Mouse (Mus musculus): ENCODE data around the gene Vstm4. TPM values are rescaled to one million over a fixed set of nuclear protein-coding genes. Genes with fewer than 3 reads are reported as not detected.
A peak's percentile ranks its signal among the peaks of the same experiment; 100 is the strongest.

The Vstm4 gene
- polyA plus RNA-seq (2016; fragmentation: Nextera tagmentation; extraction: Ambion mirVana) = 14.7 and 15.1 TPM in 2 replicates

- Histone ChIP-seq H3K4me1 (replicated peaks) (peaks cover 47% of the 10 kb centered on the region), H3K4me2 (peak within 1 kb of the TSS; percentile 84), H3K4me3 (peak within 1 kb of the TSS; percentile 63), H3K36me3 (no peaks in the 10 kb centered on the region), H3K9me3 (replicated peaks) (no peaks in the 10 kb centered on the region), H3K27ac (ENCODE audit: poor library complexity, severe bottlenecking) (peak within 1 kb of the TSS; percentile 1; the same call in 1 of the 2 replicates), H3K9ac (peak within 1 kb of the TSS; percentile 79), H3K27me3 (replicated peaks) (peaks cover 3% of the 10 kb centered on the region; the same call in 1 of the 2 replicates)
- WGBS = 1% methylated on average over 63 of the region's 68 CpGs
- peak; percentile 69 for ATAC-seq (ENCODE audit: insufficient number of reproducible peaks, low FRiP score)
Observed at GRCm38 (mm10) chr14:32856681-32857328, at the start of gene Vstm4. Gene Vstm4, plus strand, starts transcription at chr14:32856756.

GRCm38 (mm10) chr14:32810111-32810510 lies 46.4 kb upstream of the Vstm4 start:
- Histone ChIP-seq H3K27me3 (replicated peaks) (peaks cover 16% of the 10 kb centered on the region; the same call in 1 of the 2 replicates), H3K9ac (no peak overlapping the region), H3K4me1 (replicated peaks) (peaks cover 8% of the 10 kb centered on the region), H3K36me3 (no peaks in the 10 kb centered on the region), H3K27ac (ENCODE audit: poor library complexity, severe bottlenecking) (no peak overlapping the region), H3K9me3 (replicated peaks) (no peaks in the 10 kb centered on the region), H3K4me3 (no peak overlapping the region), H3K4me2 (no peak overlapping the region)
- no peak for ATAC-seq (ENCODE audit: insufficient number of reproducible peaks, low FRiP score)

DNA sequence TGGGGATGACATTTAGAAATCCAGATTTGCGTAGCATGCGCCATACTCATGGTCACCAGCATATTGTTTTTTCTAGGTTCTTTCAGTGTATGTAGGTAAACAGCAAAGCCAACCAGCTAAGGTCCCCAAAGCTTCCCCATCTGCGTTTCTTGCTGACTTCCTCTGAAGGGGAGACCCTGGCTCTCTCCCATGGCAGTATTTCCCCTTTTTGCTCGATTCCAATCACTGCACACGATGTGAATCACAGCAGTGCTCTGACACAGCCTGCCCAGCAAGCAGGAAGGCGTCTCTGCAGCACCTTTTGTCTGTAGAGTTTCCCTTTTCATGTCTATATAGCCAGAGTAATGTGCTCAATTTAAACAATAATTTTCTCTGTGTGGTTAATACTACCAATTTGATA lies 44.1 kb upstream of the Vstm4 start:
- Histone ChIP-seq H3K36me3 (no peaks in the 10 kb centered on the region), H3K9me3 (replicated peaks) (no peaks in the 10 kb centered on the region), H3K27me3 (replicated peaks) (0 out of 2 replicates have a peak, but pooled peaks cover 9% of the 10 kb centered on the region), H3K4me3 (no peak overlapping the region), H3K27ac (ENCODE audit: poor library complexity, severe bottlenecking) (no peak overlapping the region), H3K9ac (no peak overlapping the region), H3K4me2 (no peak overlapping the region), H3K4me1 (replicated peaks) (peaks cover 26% of the 10 kb centered on the region)
- WGBS = 69% methylated on average over 6 of the region's 6 CpGs
- no peak for ATAC-seq (ENCODE audit: insufficient number of reproducible peaks, low FRiP score)

GRCm38 (mm10) chr14:32814961-32815360 lies 41.6 kb upstream of the Vstm4 start:
- 0 out of 2 replicates have a peak, but pooled peaks cover 3% of the 10 kb centered on the region for H3K27me3 ChIP-seq (replicated peaks)
- no peaks in the 10 kb centered on the region for H3K9me3 ChIP-seq (replicated peaks)
- H3K4me2 ChIP-seq = no peak overlapping the region
- peaks cover 45% of the 10 kb centered on the region for H3K4me1 ChIP-seq (replicated peaks)
- ATAC-seq (ENCODE audit: insufficient number of reproducible peaks, low FRiP score) = no peak
- no peak overlapping the region for H3K4me3 ChIP-seq
- WGBS = 46% methylated on average over 4 of the region's 4 CpGs
- H3K9ac ChIP-seq = no peak overlapping the region
- H3K36me3 ChIP-seq = no peaks in the 10 kb centered on the region
- no peak overlapping the region for H3K27ac ChIP-seq (ENCODE audit: poor library complexity, severe bottlenecking)

DNA sequence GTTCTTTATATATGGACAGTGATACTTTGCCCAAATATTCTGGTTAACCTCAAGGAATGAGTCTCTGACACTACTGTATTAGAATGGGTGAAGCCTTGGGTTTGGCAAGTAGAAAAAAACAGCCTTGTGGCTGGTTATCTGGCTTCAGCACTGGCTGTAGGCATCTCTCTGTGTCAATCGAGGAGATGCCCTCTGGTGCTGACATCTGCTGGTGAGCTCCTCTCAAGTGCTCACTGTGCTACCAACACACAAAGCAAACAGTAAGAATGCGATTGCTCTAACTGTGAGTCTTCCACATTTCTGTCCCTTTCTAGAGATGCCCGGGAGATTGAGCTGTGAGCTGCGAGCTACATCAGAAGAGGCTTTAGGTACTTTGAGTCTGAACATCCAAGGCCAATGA lies 40.0 kb upstream of the Vstm4 start:
- H3K4me3 ChIP-seq = no peak overlapping the region
- H3K27me3 ChIP-seq (replicated peaks) = 0 out of 2 replicates have a peak, but pooled peaks cover 3% of the 10 kb centered on the region
- WGBS = 60% methylated on average over 4 of the region's 4 CpGs
- peaks cover 45% of the 10 kb centered on the region for H3K4me1 ChIP-seq (replicated peaks)
- no peak overlapping the region for H3K4me2 ChIP-seq
- no peak overlapping the region for H3K27ac ChIP-seq (ENCODE audit: poor library complexity, severe bottlenecking)
- H3K9ac ChIP-seq = no peak overlapping the region
- ATAC-seq (ENCODE audit: insufficient number of reproducible peaks, low FRiP score) = no peak
- no peaks in the 10 kb centered on the region for H3K36me3 ChIP-seq
- no peaks in the 10 kb centered on the region for H3K9me3 ChIP-seq (replicated peaks)

DNA sequence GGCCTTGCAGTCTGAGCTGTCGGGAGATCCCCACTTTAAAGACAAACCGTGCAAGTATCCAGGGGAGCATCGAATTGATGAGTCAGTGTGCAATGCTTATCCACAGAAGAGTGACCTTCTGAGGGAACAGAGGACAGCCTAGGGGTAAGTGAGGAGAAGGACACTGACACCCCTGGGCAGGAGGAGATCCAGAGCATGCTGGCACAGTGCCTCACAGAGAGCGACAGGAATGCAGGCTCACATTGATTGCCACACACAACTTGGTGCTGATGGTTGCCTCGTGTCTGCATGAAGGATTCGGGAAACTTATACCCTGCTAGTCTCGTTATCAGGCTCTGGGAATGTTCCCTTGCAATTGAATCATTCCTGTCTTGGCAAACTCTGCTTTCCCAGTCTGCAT lies 39.3 kb upstream of the Vstm4 start:
- Histone ChIP-seq H3K4me3 (no peak overlapping the region), H3K9ac (no peak overlapping the region), H3K27ac (ENCODE audit: poor library complexity, severe bottlenecking) (peak overlapping the region; percentile 48; the same call in 1 of the 2 replicates), H3K4me2 (no peak overlapping the region), H3K9me3 (replicated peaks) (no peaks in the 10 kb centered on the region), H3K36me3 (no peaks in the 10 kb centered on the region), H3K27me3 (replicated peaks) (0 out of 2 replicates have a peak, but pooled peaks cover 3% of the 10 kb centered on the region), H3K4me1 (replicated peaks) (peaks cover 45% of the 10 kb centered on the region)
- WGBS = 25% methylated on average over 7 of the region's 7 CpGs
- peak; percentile 43; the same call in 1 of the 2 replicates for ATAC-seq (ENCODE audit: insufficient number of reproducible peaks, low FRiP score)

GRCm38 (mm10) chr14:32819297-32819696 lies 37.3 kb upstream of the Vstm4 start:
- 53% methylated on average over 1 of the region's 1 CpGs for WGBS
- ATAC-seq (ENCODE audit: insufficient number of reproducible peaks, low FRiP score) = no peak

GRCm38 (mm10) chr14:32822812-32823211 lies 33.7 kb upstream of the Vstm4 start:
- Histone ChIP-seq H3K9ac (no peak overlapping the region), H3K27ac (ENCODE audit: poor library complexity, severe bottlenecking) (no peak overlapping the region), H3K9me3 (replicated peaks) (no peaks in the 10 kb centered on the region), H3K4me3 (no peak overlapping the region), H3K27me3 (replicated peaks) (no peaks in the 10 kb centered on the region), H3K4me1 (replicated peaks) (peaks cover 34% of the 10 kb centered on the region), H3K36me3 (no peaks in the 10 kb centered on the region), H3K4me2 (no peak overlapping the region)
- ATAC-seq (ENCODE audit: insufficient number of reproducible peaks, low FRiP score) = no peak
- WGBS = 75% methylated on average over 4 of the region's 4 CpGs

More at GRCm38 (mm10) chr14:32819297-32819696, 37.3 kb upstream of the Vstm4 start:
- no peak overlapping the region for H3K4me3 ChIP-seq
- peaks cover 48% of the 10 kb centered on the region for H3K4me1 ChIP-seq (replicated peaks)
- no peaks in the 10 kb centered on the region for H3K9me3 ChIP-seq (replicated peaks)
- no peak overlapping the region for H3K27ac ChIP-seq (ENCODE audit: poor library complexity, severe bottlenecking)
- H3K36me3 ChIP-seq = no peaks in the 10 kb centered on the region
- H3K4me2 ChIP-seq = no peak overlapping the region
- 0 out of 2 replicates have a peak, but pooled peaks cover 3% of the 10 kb centered on the region for H3K27me3 ChIP-seq (replicated peaks)
- H3K9ac ChIP-seq = no peak overlapping the region

GRCm38 (mm10) chr14:32823861-32824260 lies 32.7 kb upstream of the Vstm4 start:
- Histone ChIP-seq H3K4me2 (no peak overlapping the region), H3K4me3 (no peak overlapping the region), H3K9me3 (replicated peaks) (no peaks in the 10 kb centered on the region), H3K4me1 (replicated peaks) (peaks cover 35% of the 10 kb centered on the region), H3K9ac (no peak overlapping the region), H3K36me3 (no peaks in the 10 kb centered on the region), H3K27me3 (replicated peaks) (no peaks in the 10 kb centered on the region), H3K27ac (ENCODE audit: poor library complexity, severe bottlenecking) (no peak overlapping the region)
- WGBS = 80% methylated on average over 3 of the region's 3 CpGs
- no peak for ATAC-seq (ENCODE audit: insufficient number of reproducible peaks, low FRiP score)

DNA sequence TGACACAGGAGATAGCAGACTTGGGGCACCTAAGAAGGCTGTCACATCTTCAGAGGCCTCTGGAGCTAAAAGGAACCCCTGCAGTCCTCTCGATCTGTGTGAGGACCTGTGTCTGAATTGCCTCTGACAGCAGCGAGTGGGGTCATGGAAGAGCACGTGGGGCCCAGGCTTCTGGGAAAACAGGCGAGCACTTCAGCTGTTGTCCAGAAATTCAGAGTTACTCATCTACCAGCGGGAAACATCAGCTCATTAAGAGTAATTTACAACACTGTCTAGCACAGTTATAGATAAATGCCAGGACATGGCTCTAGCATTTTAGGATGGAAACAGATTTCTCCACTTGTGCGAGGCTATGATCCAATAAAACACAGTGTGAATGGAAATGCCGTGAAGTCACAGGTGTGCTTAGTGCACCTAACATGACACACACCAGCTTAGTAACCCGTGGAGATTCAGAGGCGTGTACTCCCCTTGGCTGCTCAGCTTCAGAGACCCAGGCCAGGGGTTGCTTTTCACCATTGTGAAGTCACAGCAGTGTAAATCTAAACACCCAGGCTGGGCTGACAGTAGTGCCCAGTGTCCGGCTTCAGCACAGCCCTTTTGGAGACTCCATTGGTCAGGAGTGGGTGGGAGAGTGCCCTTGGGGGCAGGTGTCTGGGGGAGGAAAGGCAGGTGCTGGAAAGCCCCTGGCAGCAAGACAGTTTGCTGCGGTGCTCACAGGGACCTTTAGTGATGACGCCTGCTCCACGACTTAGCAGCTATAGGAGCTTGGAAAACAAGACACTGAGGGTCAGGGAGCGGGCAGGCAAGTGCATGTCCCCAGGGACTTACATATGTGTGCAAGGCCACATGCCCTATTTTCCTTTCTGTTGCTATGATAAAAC lies 32.0 kb upstream of the Vstm4 start:
- Histone ChIP-seq H3K9me3 (replicated peaks) (no peaks in the 10 kb centered on the region), H3K27ac (ENCODE audit: poor library complexity, severe bottlenecking) (no peak overlapping the region), H3K4me1 (replicated peaks) (peaks cover 29% of the 10 kb centered on the region), H3K4me3 (no peak overlapping the region), H3K9ac (no peak overlapping the region), H3K27me3 (replicated peaks) (no peaks in the 10 kb centered on the region), H3K4me2 (no peak overlapping the region), H3K36me3 (no peaks in the 10 kb centered on the region)
- WGBS = 62% methylated on average over 14 of the region's 14 CpGs
- ATAC-seq (ENCODE audit: insufficient number of reproducible peaks, low FRiP score) = no peak

DNA sequence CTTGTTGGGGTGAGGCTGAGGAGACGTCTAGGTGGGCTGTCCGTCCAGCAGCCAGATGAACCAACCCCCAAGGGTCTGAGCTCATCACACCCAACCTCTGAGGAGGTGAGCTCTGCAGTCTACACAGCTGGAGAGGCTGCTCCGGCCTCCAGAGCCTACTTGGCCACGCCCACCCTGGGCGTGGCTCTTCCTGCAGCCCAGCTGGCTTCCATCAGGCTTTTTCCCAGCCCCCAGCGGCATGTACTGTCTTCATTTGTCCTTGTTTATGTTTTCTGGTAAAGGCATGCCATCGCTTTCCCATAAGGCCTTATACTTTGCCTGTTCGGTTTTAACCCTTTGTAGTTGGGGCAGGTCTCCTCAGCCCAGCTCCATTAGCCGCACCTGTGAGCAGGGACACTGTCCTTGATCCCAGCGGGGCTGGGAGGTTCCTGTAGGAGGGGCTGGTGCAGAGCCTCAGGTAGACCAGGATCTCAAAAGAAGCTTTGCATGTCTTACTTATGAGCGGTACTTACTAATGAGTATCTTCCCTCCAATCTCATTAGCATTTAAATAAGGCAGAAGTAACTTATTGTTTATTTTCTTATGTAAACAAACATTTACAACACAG lies 31.0 kb upstream of the Vstm4 start:
- Histone ChIP-seq H3K4me2 (peak overlapping the region; percentile 46), H3K36me3 (no peaks in the 10 kb centered on the region), H3K27ac (ENCODE audit: poor library complexity, severe bottlenecking) (no peak overlapping the region), H3K4me1 (replicated peaks) (peaks cover 26% of the 10 kb centered on the region), H3K4me3 (no peak overlapping the region), H3K27me3 (replicated peaks) (no peaks in the 10 kb centered on the region), H3K9me3 (replicated peaks) (peaks cover 9% of the 10 kb centered on the region), H3K9ac (no peak overlapping the region)
- 7% methylated on average over 11 of the region's 11 CpGs for WGBS
- ATAC-seq (ENCODE audit: insufficient number of reproducible peaks, low FRiP score) = peak; percentile 78

All from heart, embryonic 12.5 days (tissue).